Mouse (Mus musculus): ENCODE results near the gene Slpi. TPM values are rescaled to one million over a fixed set of nuclear protein-coding genes. Genes with fewer than 3 reads are reported as not detected.
"Not testable (repeated sequence)": the region's sequence is repeated elsewhere in the genome, so short reads cannot be mapped to it uniquely, and the experiment has no call there.

The Slpi gene
- polyA plus RNA-seq, 1 experiment: 33.5 TPM

GRCm38 (mm10) chr2:164320983-164321382 is 67.9 kb downstream of the Slpi start:
- H3K4me1 ChIP-seq (ENCODE audit: control insufficient read depth, insufficient read depth, insufficient read length): no peaks in the 10 kb centered on the region
- no peak for TF ChIP-seq CTCF (IDR thresholded peaks at IDR 0.05; ENCODE audit: extremely low read depth, insufficient read depth, insufficient read length, insufficient replicate concordance)
- no peak for TF ChIP-seq POLR2A (IDR thresholded peaks at IDR 0.05; ENCODE audit: low read depth, low read length)
- H3K27ac ChIP-seq (ENCODE audit: insufficient read depth, low read length): no peak overlapping the region
- no peak for DNase-seq (ENCODE audit: low read depth in 1 of 2, low spot score in 2 of 2)
- no peak overlapping the region for H3K4me3 ChIP-seq (ENCODE audit: extremely low read depth, insufficient read depth, insufficient read length)
- 87% methylated on average over 6 of the region's 6 CpGs for WGBS
- H3K27me3 ChIP-seq (ENCODE audit: control insufficient read depth, insufficient read depth, low read length): 0 out of 2 replicates have a peak, but pooled peaks cover 2% of the 10 kb centered on the region
- no peaks in the 10 kb centered on the region for H3K36me3 ChIP-seq (ENCODE audit: control insufficient read depth, insufficient read depth, low read length)

- not testable (repeated sequence) for H3K27me3 ChIP-seq (ENCODE audit: control insufficient read depth, insufficient read depth, low read length); H3K36me3 ChIP-seq (ENCODE audit: control insufficient read depth, insufficient read depth, low read length); H3K4me3 ChIP-seq (ENCODE audit: extremely low read depth, insufficient read depth, insufficient read length); H3K4me1 ChIP-seq (ENCODE audit: control insufficient read depth, insufficient read depth, insufficient read length); DNase-seq (ENCODE audit: low read depth in 1 of 2, low spot score in 2 of 2); H3K27ac ChIP-seq (ENCODE audit: insufficient read depth, low read length)
- WGBS: 89% methylated on average over 1 of the region's 1 CpGs
Measured at GRCm38 (mm10) chr2:164316451-164316850, 72.4 kb downstream of the Slpi start, which contains the start of gene Svs6. TSS of gene Svs6 (plus strand) at chr2:164316751.

- DNase-seq (ENCODE audit: low read depth in 1 of 2, low spot score in 2 of 2); H3K4me3 ChIP-seq (ENCODE audit: extremely low read depth, insufficient read depth, insufficient read length); H3K4me1 ChIP-seq (ENCODE audit: control insufficient read depth, insufficient read depth, insufficient read length); H3K27me3 ChIP-seq (ENCODE audit: control insufficient read depth, insufficient read depth, low read length); H3K27ac ChIP-seq (ENCODE audit: insufficient read depth, low read length); H3K36me3 ChIP-seq (ENCODE audit: control insufficient read depth, insufficient read depth, low read length): not testable (repeated sequence)
Measured at GRCm38 (mm10) chr2:164315460-164315859, 73.4 kb downstream of the Slpi start.

DNA sequence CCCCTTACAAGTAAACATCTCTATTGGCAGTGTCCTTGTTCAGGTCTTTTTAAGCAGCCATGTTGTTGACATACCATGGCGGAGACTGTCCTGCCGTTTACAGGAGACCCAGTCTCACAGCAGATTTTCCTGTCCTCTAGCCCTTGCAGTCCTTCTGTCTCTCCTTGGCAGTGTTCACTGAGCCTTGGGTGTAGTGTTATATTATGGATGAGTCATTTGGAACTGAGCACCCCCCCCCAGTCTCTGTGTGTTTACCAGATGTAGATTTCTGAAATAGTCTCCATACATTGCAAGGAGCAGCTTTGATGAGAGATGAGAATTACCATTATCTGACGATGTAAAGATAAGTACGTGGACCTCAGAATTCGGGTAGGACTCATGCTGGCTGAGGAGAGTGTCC is 76.3 kb downstream of the Slpi start:
- TF ChIP-seq POLR2A (IDR thresholded peaks at IDR 0.05; ENCODE audit: low read depth, low read length): no peak
- no peak for TF ChIP-seq CTCF (IDR thresholded peaks at IDR 0.05; ENCODE audit: extremely low read depth, insufficient read depth, insufficient read length, insufficient replicate concordance)
- no peak for DNase-seq (ENCODE audit: low read depth in 1 of 2, low spot score in 2 of 2)
- H3K4me1 ChIP-seq (ENCODE audit: control insufficient read depth, insufficient read depth, insufficient read length): no peaks in the 10 kb centered on the region
- no peak overlapping the region for H3K27ac ChIP-seq (ENCODE audit: insufficient read depth, low read length)
- no peak overlapping the region for H3K4me3 ChIP-seq (ENCODE audit: extremely low read depth, insufficient read depth, insufficient read length)
- H3K36me3 ChIP-seq (ENCODE audit: control insufficient read depth, insufficient read depth, low read length): no peaks in the 10 kb centered on the region
- WGBS: 83% methylated on average over 5 of the region's 5 CpGs
- no peaks in the 10 kb centered on the region for H3K27me3 ChIP-seq (ENCODE audit: control insufficient read depth, insufficient read depth, low read length)

Other genes starting within 250 kb of the Slpi start
- gene Kcns1, start 218.0 kb downstream of the Slpi start, polyA plus RNA-seq (2012; rRNA removed): 0.12 and 0.14 TPM in 2 replicates
- gene Wfdc5, start 206.4 kb downstream of the Slpi start, polyA plus RNA-seq (2012; rRNA removed): not detected in 2 replicates
- gene Wfdc12, start 198.5 kb downstream of the Slpi start, polyA plus RNA-seq (2012; rRNA removed): not detected in 2 replicates
- not detected in 2 replicates for gene Wfdc15a, start 189.0 kb downstream of the Slpi start, polyA plus RNA-seq (2012; rRNA removed)
- gene Wfdc15b, start 167.4 kb downstream of the Slpi start, polyA plus RNA-seq (2012; rRNA removed): 0.16 TPM in 1 of 2 replicates, not detected in the other
- not detected in 2 replicates for gene Svs2, start 150.6 kb downstream of the Slpi start, polyA plus RNA-seq (2012; rRNA removed)
- not detected in 2 replicates for gene Svs3b, start 132.5 kb downstream of the Slpi start, polyA plus RNA-seq (2012; rRNA removed)
- gene Svs4, start 110.6 kb downstream of the Slpi start, polyA plus RNA-seq (2012; rRNA removed): not detected in 2 replicates
- not detected in 2 replicates for gene Svs3a, start 99.8 kb downstream of the Slpi start, polyA plus RNA-seq (2012; rRNA removed)
- gene Svs6, start 72.3 kb downstream of the Slpi start, polyA plus RNA-seq (2012; rRNA removed): not detected in 2 replicates
- gene Svs5, start 56.4 kb downstream of the Slpi start, polyA plus RNA-seq (2012; rRNA removed): not detected in 2 replicates
- gene Rbpjl, start 14.0 kb upstream of the Slpi start, polyA plus RNA-seq (2012; rRNA removed): 19.0 and 39.4 TPM in 2 replicates
- 0.82 and 1.2 TPM in 2 replicates for gene Matn4, start 16.1 kb upstream of the Slpi start, polyA plus RNA-seq (2012; rRNA removed)
- 21.0 and 25.0 TPM in 2 replicates for gene Sdc4, start 54.8 kb upstream of the Slpi start, polyA plus RNA-seq (2012; rRNA removed)
- gene Sys1, start 67.9 kb upstream of the Slpi start, polyA plus RNA-seq (2012; rRNA removed): 111 and 172 TPM in 2 replicates
- 16.4 and 17.2 TPM in 2 replicates for gene Gm20458, start 71.9 kb upstream of the Slpi start, polyA plus RNA-seq (2012; rRNA removed)
- gene Trp53tg5, start 84.6 kb upstream of the Slpi start, polyA plus RNA-seq (2012; rRNA removed): not detected in 2 replicates
- 15.6 and 20.3 TPM in 2 replicates for gene Dbndd2, start 97.0 kb upstream of the Slpi start, polyA plus RNA-seq (2012; rRNA removed)
- 85.0 and 108 TPM in 2 replicates for gene Pigt, start 108.4 kb upstream of the Slpi start, polyA plus RNA-seq (2012; rRNA removed)
- gene Wfdc2, start 173.3 kb upstream of the Slpi start, polyA plus RNA-seq (2012; rRNA removed): 0.33 and 0.47 TPM in 2 replicates
- not detected in 2 replicates for gene Spint3, start 184.4 kb upstream of the Slpi start, polyA plus RNA-seq (2012; rRNA removed)
- gene Wfdc6a, start 196.4 kb upstream of the Slpi start, polyA plus RNA-seq (2012; rRNA removed): 0.15 and 0.21 TPM in 2 replicates
- gene Eppin, start 204.5 kb upstream of the Slpi start, polyA plus RNA-seq (2012; rRNA removed): not detected in 2 replicates
- not detected in 2 replicates for gene Wfdc6b, start 224.4 kb upstream of the Slpi start, polyA plus RNA-seq (2012; rRNA removed)
- not detected in 2 replicates for gene Wfdc8, start 224.5 kb upstream of the Slpi start, polyA plus RNA-seq (2012; rRNA removed)
- gene Wfdc16, start 249.7 kb upstream of the Slpi start, polyA plus RNA-seq (2012; rRNA removed): not detected in 2 replicates

Data from spleen, adult 2 months (tissue).